Mouse (Mus musculus) CH12.LX (cell line): ENCODE data around the gene Klhl10. TPM values are rescaled to one million over a fixed set of nuclear protein-coding genes. Genes with fewer than 3 reads are reported as not detected.

Experiments used
- DNase-seq: peaks from one replicate; pipeline ENCODE4 v3.0.0-alpha.2; 2013; ENCODE audit errors: extremely low read depth
- H3K27ac ChIP-seq: 2 replicates; pipeline ENCODE4 v1.5.1; 2012; ENCODE audit warnings: low read depth, mild to moderate bottlenecking, control low read depth, moderate library complexity; ENCODE audit not compliant: insufficient read depth
- H3K27me3 ChIP-seq: replicated peaks from 2 replicates; pipeline ENCODE3; 2012; ENCODE audit warnings: inconsistent platforms
- H3K36me3 ChIP-seq, 2 experiments: replicated peaks in 1 of 2; 2 replicates each; pipeline versions ENCODE3 to v1.6.1; 2012; ENCODE audit warnings: inconsistent platforms in 1 of 2, low read length in 1 of 2, mild to moderate bottlenecking in 1 of 2, mixed read lengths in 1 of 2, moderate library complexity in 1 of 2; ENCODE audit not compliant: control insufficient read depth in 1 of 2, insufficient read depth in 1 of 2
- H3K4me1 ChIP-seq, 2 experiments: 2 replicates each; pipeline ENCODE4 v1.6.1; 2012; ENCODE audit warnings: inconsistent platforms in 1 of 2, moderate library complexity in 1 of 2; ENCODE audit not compliant: insufficient read depth in 2 of 2, control insufficient read depth in 1 of 2
- H3K4me2 ChIP-seq: 2 replicates; pipeline ENCODE4 v1.6.1; 2012; ENCODE audit warnings: low read depth, mild to moderate bottlenecking, control low read depth; ENCODE audit not compliant: poor library complexity, insufficient read depth, severe bottlenecking
- H3K4me3 ChIP-seq, 3 experiments: fragments of 150-350 bp in 1 of 3; sonication (generic) in 1 of 3; replicated peaks in 1 of 3; 2 replicates each; pipeline versions ENCODE3 to v1.5.1; 2011 to 2012; ENCODE audit warnings: low read depth in 2 of 3, low read length in 2 of 3, mild to moderate bottlenecking in 2 of 3, moderate library complexity in 2 of 3, control low read depth in 1 of 3, improper control_type of control experiment in 1 of 3, inconsistent platforms in 1 of 3, mixed read lengths in 1 of 3; ENCODE audit not compliant: poor library complexity in 1 of 3
- H3K79me2 ChIP-seq: replicated peaks from 2 replicates; pipeline ENCODE4 v1.6.1; 2012; ENCODE audit warnings: mild to moderate bottlenecking, moderate library complexity; ENCODE audit not compliant: control insufficient read depth, poor library complexity, insufficient read depth, severe bottlenecking; ENCODE audit errors: extremely low read depth
- H3K9ac ChIP-seq: 2 replicates; pipeline ENCODE4 v1.6.1; 2012; ENCODE audit warnings: low read depth, mild to moderate bottlenecking, control low read depth, moderate library complexity; ENCODE audit not compliant: insufficient read depth
- H3K9me3 ChIP-seq: replicated peaks from 2 replicates; pipeline ENCODE3; 2012; ENCODE audit warnings: low read length, inconsistent platforms, mixed read lengths
- BHLHE40 ChIP-seq: IDR thresholded peaks from 2 replicates; pipeline ENCODE4 v1.6.1; 2011; ENCODE audit warnings: mild to moderate bottlenecking, low read depth, low read length, improper control_type of control experiment
- CHD1 ChIP-seq: IDR thresholded peaks from 2 replicates; pipeline ENCODE4 v1.6.1; 2012; ENCODE audit warnings: low read depth, low read length, improper control_type of control experiment, inconsistent platforms
- CHD2 ChIP-seq: IDR thresholded peaks from 2 replicates; pipeline ENCODE4 v1.6.1; 2011; ENCODE audit warnings: low read length, improper control_type of control experiment
- CTCF ChIP-seq, 2 experiments: IDR thresholded peaks in 1 of 2; conservative IDR thresholded peaks in 1 of 2; 2 replicates each; pipeline ENCODE4 v1.5.1; 2011 to 2012; ENCODE audit warnings: low read depth in 2 of 2, low read length in 2 of 2, improper control_type of control experiment in 1 of 2, inconsistent platforms in 1 of 2, mild to moderate bottlenecking in 1 of 2, moderate library complexity in 1 of 2
- E2F4 ChIP-seq: IDR thresholded peaks from 2 replicates; pipeline ENCODE4 v1.6.1; 2011; ENCODE audit warnings: low read depth, low read length, improper control_type of control experiment; ENCODE audit not compliant: insufficient replicate concordance
- ELF1 ChIP-seq: IDR thresholded peaks from 2 replicates; pipeline ENCODE4 v1.6.1; 2014; ENCODE audit warnings: low read depth, mild to moderate bottlenecking, inconsistent platforms, low read length, improper control_type of control experiment
- EP300 ChIP-seq: IDR thresholded peaks from 2 replicates; pipeline ENCODE4 v1.6.1; 2011; ENCODE audit warnings: low read length, improper control_type of control experiment
- ETS1 ChIP-seq: conservative IDR thresholded peaks from 2 replicates; pipeline ENCODE4 v1.6.1; 2012; ENCODE audit warnings: low read depth, mild to moderate bottlenecking, inconsistent platforms, low read length, improper control_type of control experiment, moderate library complexity
- HCFC1 ChIP-seq: IDR thresholded peaks from 2 replicates; pipeline ENCODE4 v1.6.1; 2012; ENCODE audit warnings: low read depth, mild to moderate bottlenecking, inconsistent platforms, low read length, improper control_type of control experiment
- IRF4 ChIP-seq: IDR thresholded peaks from 2 replicates; pipeline ENCODE4 v1.6.1; 2014; ENCODE audit warnings: low read depth, mild to moderate bottlenecking, inconsistent platforms, low read length, improper control_type of control experiment
- JUN ChIP-seq: IDR thresholded peaks from 2 replicates; pipeline ENCODE4 v1.6.1; 2011; ENCODE audit warnings: low read depth, mild to moderate bottlenecking, low read length, improper control_type of control experiment, moderate library complexity; ENCODE audit not compliant: insufficient read depth
- JUND ChIP-seq: conservative IDR thresholded peaks from 2 replicates; pipeline ENCODE4 v1.6.1; 2011; ENCODE audit warnings: low read depth, low read length, improper control_type of control experiment
- KAT2A ChIP-seq: IDR thresholded peaks from 2 replicates; pipeline ENCODE4 v1.6.1; 2012; ENCODE audit warnings: low read length, improper control_type of control experiment, inconsistent platforms; ENCODE audit not compliant: insufficient replicate concordance
- MAFK ChIP-seq: IDR thresholded peaks from 2 replicates; pipeline ENCODE4 v1.6.1; 2011; ENCODE audit warnings: low read length, improper control_type of control experiment; ENCODE audit not compliant: insufficient replicate concordance
- MAX ChIP-seq: IDR thresholded peaks from 2 replicates; pipeline ENCODE4 v1.6.1; 2011; ENCODE audit warnings: low read length, improper control_type of control experiment
- MAZ ChIP-seq: IDR thresholded peaks from 2 replicates; pipeline ENCODE4 v1.6.1; 2012; ENCODE audit warnings: low read depth, mild to moderate bottlenecking, inconsistent platforms, low read length, improper control_type of control experiment, moderate library complexity
- MEF2A ChIP-seq: IDR thresholded peaks from 2 replicates; pipeline ENCODE4 v1.6.1; 2014; ENCODE audit warnings: low read depth, mild to moderate bottlenecking, inconsistent platforms, low read length, improper control_type of control experiment, borderline replicate concordance
- MXI1 ChIP-seq: IDR thresholded peaks from 2 replicates; pipeline ENCODE4 v1.6.1; 2011; ENCODE audit warnings: mild to moderate bottlenecking, low read depth, low read length, improper control_type of control experiment
- MYC ChIP-seq: IDR thresholded peaks from 2 replicates; pipeline ENCODE4 v1.6.1; 2011; ENCODE audit warnings: low read depth, mild to moderate bottlenecking, improper control_type of control experiment, low read length
- NRF1 ChIP-seq: IDR thresholded peaks from 2 replicates; pipeline ENCODE4 v1.6.1; 2014; ENCODE audit warnings: low read depth, mild to moderate bottlenecking, inconsistent platforms, low read length, improper control_type of control experiment, moderate library complexity
- PAX5 ChIP-seq: IDR thresholded peaks from 2 replicates; pipeline ENCODE4 v1.6.1; 2012; ENCODE audit warnings: low read length, inconsistent platforms, mixed read lengths
- POLR2AphosphoS2 ChIP-seq: IDR thresholded peaks from 2 replicates; pipeline ENCODE4 v1.6.1; 2011; ENCODE audit warnings: low read depth, low read length, improper control_type of control experiment
- RAD21 ChIP-seq: IDR thresholded peaks from 2 replicates; pipeline ENCODE4 v1.6.1; 2011; ENCODE audit warnings: low read depth, mild to moderate bottlenecking, low read length, improper control_type of control experiment, moderate library complexity
- RCOR1 ChIP-seq: conservative IDR thresholded peaks from 2 replicates; pipeline ENCODE4 v1.6.1; 2012; ENCODE audit warnings: low read depth, mild to moderate bottlenecking, inconsistent platforms, low read length, improper control_type of control experiment
- SIN3A ChIP-seq: IDR thresholded peaks from 2 replicates; pipeline ENCODE4 v1.6.1; 2012; ENCODE audit warnings: low read length, improper control_type of control experiment, inconsistent platforms
- SMC3 ChIP-seq: IDR thresholded peaks from 2 replicates; pipeline ENCODE4 v1.6.1; 2011; ENCODE audit warnings: low read depth, low read length, improper control_type of control experiment
- TCF12 ChIP-seq: IDR thresholded peaks from 2 replicates; pipeline ENCODE4 v1.6.1; 2014; ENCODE audit warnings: low read depth, mild to moderate bottlenecking, inconsistent platforms, low read length, improper control_type of control experiment
- USF1 ChIP-seq: IDR thresholded peaks from 2 replicates; pipeline ENCODE4 v1.6.1; 2014; ENCODE audit warnings: low read depth, mild to moderate bottlenecking, inconsistent platforms, low read length, improper control_type of control experiment
- USF2 ChIP-seq: conservative IDR thresholded peaks from 2 replicates; pipeline ENCODE4 v1.6.1; 2011; ENCODE audit warnings: low read depth, low read length, improper control_type of control experiment
- ZKSCAN1 ChIP-seq: IDR thresholded peaks from 2 replicates; pipeline ENCODE4 v1.6.1; 2012; ENCODE audit warnings: low read depth, inconsistent platforms, low read length, improper control_type of control experiment, borderline replicate concordance
- ZMIZ1 ChIP-seq: IDR thresholded peaks from 2 replicates; pipeline ENCODE4 v1.6.1; 2012; ENCODE audit warnings: low read depth, mild to moderate bottlenecking, inconsistent platforms, low read length, improper control_type of control experiment
- dilution Hi-C: fragments of 300-500 bp; cut with MboI; formaldehyde crosslinking; loops from 2 replicates; pipeline ENCODE4 v1.14.3; 2020; ENCODE audit warnings: low sequenced_read_pairs; ENCODE audit not compliant: extremely low pct_unique_long_range_greater_than_20kb, extremely low pct_ligation_motif_present
- in situ Hi-C: fragments of 300-500 bp; cut with MboI; formaldehyde crosslinking; loops from 3 replicates; pipeline ENCODE4 v1.14.3; 2019; ENCODE audit warnings: low sequenced_read_pairs, low pct_ligation_motif_present, low pct_unique_long_range_greater_than_20kb, mixed read lengths
- polyA plus RNA-seq: library from polyadenylated mRNA; unstranded; fragments of >175 nt; gene quantifications from 2 replicates; pipeline ENCODE4 v1.2.1, GENCODE M21; 2012; ENCODE audit warnings: low read depth; ENCODE audit not compliant: insufficient read length
- total RNA-seq, 2 experiments: library from RNA; depleted of rRNA; stranded (reverse); fragments of 300-350 nt in 1 of 2; fragments of >200 nt in 1 of 2; gene quantifications; 2 replicates each; pipeline ENCODE4 v1.2.3; 2012 to 2014

Klhl10 gene
- total and polyA plus RNA-seq, 3 experiments: 0.30 to 1.1 (median 0.48) TPM

- no peaks in the 10 kb centered on the region for H3K27me3 ChIP-seq
- no peaks in the 10 kb centered on the region for H3K9me3 ChIP-seq
- dilution Hi-C loops: no loop called here
- no peak overlapping the region for H3K4me2 ChIP-seq
- no peaks in the 10 kb centered on the region for H3K79me2 ChIP-seq
- peak; percentile 43 for DNase-seq
- H3K36me3 ChIP-seq: peaks cover 86 to 97% of the 10 kb centered on the region in 2 experiments
- in situ Hi-C loops: no loop called here
- no peak overlapping the region for H3K9ac ChIP-seq
- H3K4me3 ChIP-seq: no peak overlapping the region
- no peak overlapping the region for H3K27ac ChIP-seq
- TF ChIP-seq SMC3 (peak; percentile 39), MAZ (no peak), RAD21 (peak; percentile 69), CTCF (conservative IDR thresholded peaks at IDR 0.05 in 1 of 2, IDR thresholded peaks at IDR 0.05 in 1 of 2; ENCODE audit: low read depth in 2 of 2, low read length in 2 of 2) (peak; percentile 36 to 76; a peak in 3 of 4 replicates), JUN (no peak), SIN3A (no peak), ETS1 (no peak)
- no peaks in the 10 kb centered on the region for H3K4me1 ChIP-seq
These were observed 44.3 kb downstream of the Klhl10 start for GRCm38 (mm10) chr11:100485801-100486538.

- H3K4me1 ChIP-seq: no peaks in the 10 kb centered on the region
- in situ Hi-C loops (no loop called here), dilution Hi-C loops (no loop called here)
- peak; percentile 40 for DNase-seq
- no peaks in the 10 kb centered on the region; the same call in 1 of the 2 replicates for H3K79me2 ChIP-seq
- no peak overlapping the region for H3K27ac ChIP-seq
- H3K9me3 ChIP-seq: no peaks in the 10 kb centered on the region
- no peak overlapping the region for H3K4me3 ChIP-seq
- H3K4me2 ChIP-seq: no peak overlapping the region
- no peaks in the 10 kb centered on the region for H3K27me3 ChIP-seq
- H3K9ac ChIP-seq: no peak overlapping the region
- H3K36me3 ChIP-seq: peaks cover 82 to 94% of the 10 kb centered on the region in 2 experiments
- TF ChIP-seq MAX: no peak
- TF ChIP-seq ELF1: no peak
- TF ChIP-seq KAT2A: no peak
- TF ChIP-seq MAZ: no peak
- TF ChIP-seq USF1: no peak
- no peak for TF ChIP-seq EP300
- TF ChIP-seq MAFK: no peak
- TF ChIP-seq POLR2AphosphoS2: no peak
- 0 out of 2 replicates have a peak, but pooled peaks have one; percentile 18 for TF ChIP-seq MXI1
- no peak for TF ChIP-seq HCFC1
- TF ChIP-seq CHD1: no peak
- TF ChIP-seq NRF1: no peak
- no peak for TF ChIP-seq USF2
- TF ChIP-seq ETS1: no peak
- TF ChIP-seq ZMIZ1: no peak
- no peak for TF ChIP-seq ZKSCAN1
- no peak for TF ChIP-seq TCF12
- TF ChIP-seq CHD2: no peak
- TF ChIP-seq JUND: no peak
- TF ChIP-seq RCOR1: no peak
- TF ChIP-seq BHLHE40: no peak
- TF ChIP-seq E2F4: no peak
- no peak for TF ChIP-seq IRF4
- TF ChIP-seq MEF2A: no peak
- TF ChIP-seq RAD21: peak; percentile 34
- peak in 1 of 2 experiments; percentile 85; a peak in 3 of 4 replicates for TF ChIP-seq CTCF (conservative IDR thresholded peaks at IDR 0.05 in 1 of 2, IDR thresholded peaks at IDR 0.05 in 1 of 2; ENCODE audit: low read depth in 2 of 2, low read length in 2 of 2)
- peak; percentile 62 for TF ChIP-seq SMC3
- TF ChIP-seq MYC: peak; percentile 93
- no peak for TF ChIP-seq PAX5
These were observed 49.2 kb downstream of the Klhl10 start for GRCm38 (mm10) chr11:100490951-100491350.
